Mouse (Mus musculus): ENCODE measurements at regions not wholly inside any gene's neighbourhood (a gene's known extent, or its start where the extent isn't known, plus 50 kb on each side); places are given as distances from the start of the nearest gene placed in this dataset.

- DNase-seq (ENCODE audit: low read depth, low spot score), result no peak
- Histone ChIP-seq H3K27me3 (ENCODE audit: control insufficient read depth, insufficient read depth, low read length, poor library complexity, severe bottlenecking) (no peaks in the 10 kb centered on the region), H3K36me3 (ENCODE audit: control insufficient read depth, insufficient read depth, low read length, poor library complexity, severe bottlenecking) (no peaks in the 10 kb centered on the region)
Observed at GRCm38 (mm10) chr14:105417458-105417960, 159.1 kb downstream of the Ndfip2 start.

- no peaks in the 10 kb centered on the region for H3K27me3 ChIP-seq (ENCODE audit: control insufficient read depth, insufficient read depth, low read length, poor library complexity, severe bottlenecking)
- DNase-seq (ENCODE audit: low read depth, low spot score), result no peak
- no peaks in the 10 kb centered on the region for H3K36me3 ChIP-seq (ENCODE audit: control insufficient read depth, insufficient read depth, low read length, poor library complexity, severe bottlenecking)
Observed at GRCm38 (mm10) chr14:105416964-105417363, 158.6 kb downstream of the Ndfip2 start.

- no peak for DNase-seq (ENCODE audit: low read depth, low spot score)
Observed at GRCm38 (mm10) chr14:105404662-105405061, 146.3 kb downstream of the Ndfip2 start.

GRCm38 (mm10) chr14:105404241-105404640 lies 145.9 kb downstream of the Ndfip2 start:
- H3K36me3 ChIP-seq (ENCODE audit: control insufficient read depth, insufficient read depth, low read length, poor library complexity, severe bottlenecking), result no peaks in the 10 kb centered on the region
- H3K27me3 ChIP-seq (ENCODE audit: control insufficient read depth, insufficient read depth, low read length, poor library complexity, severe bottlenecking), result no peaks in the 10 kb centered on the region
- no peak for DNase-seq (ENCODE audit: low read depth, low spot score)

More at GRCm38 (mm10) chr14:105404662-105405061, 146.3 kb downstream of the Ndfip2 start:
- H3K36me3 ChIP-seq (ENCODE audit: control insufficient read depth, insufficient read depth, low read length, poor library complexity, severe bottlenecking), result no peaks in the 10 kb centered on the region
- H3K27me3 ChIP-seq (ENCODE audit: control insufficient read depth, insufficient read depth, low read length, poor library complexity, severe bottlenecking), result no peaks in the 10 kb centered on the region

GRCm38 (mm10) chr14:105403256-105403655 lies 144.9 kb downstream of the Ndfip2 start:
- H3K36me3 ChIP-seq (ENCODE audit: control insufficient read depth, insufficient read depth, low read length, poor library complexity, severe bottlenecking), result no peaks in the 10 kb centered on the region
- H3K27me3 ChIP-seq (ENCODE audit: control insufficient read depth, insufficient read depth, low read length, poor library complexity, severe bottlenecking), result no peaks in the 10 kb centered on the region
- no peak for DNase-seq (ENCODE audit: low read depth, low spot score)

- no peak for DNase-seq (ENCODE audit: low read depth, low spot score)
- Histone ChIP-seq H3K27me3 (ENCODE audit: control insufficient read depth, insufficient read depth, low read length, poor library complexity, severe bottlenecking) (no peaks in the 10 kb centered on the region), H3K36me3 (ENCODE audit: control insufficient read depth, insufficient read depth, low read length, poor library complexity, severe bottlenecking) (no peaks in the 10 kb centered on the region)
Observed at GRCm38 (mm10) chr14:105402556-105402955, 144.2 kb downstream of the Ndfip2 start.

- DNase-seq (ENCODE audit: low read depth, low spot score), result peak; percentile 64
- Histone ChIP-seq H3K36me3 (ENCODE audit: control insufficient read depth, insufficient read depth, low read length, poor library complexity, severe bottlenecking) (no peaks in the 10 kb centered on the region), H3K27me3 (ENCODE audit: control insufficient read depth, insufficient read depth, low read length, poor library complexity, severe bottlenecking) (no peaks in the 10 kb centered on the region)
Observed at GRCm38 (mm10) chr14:105397467-105397866, 139.1 kb downstream of the Ndfip2 start.

- DNase-seq (ENCODE audit: low read depth, low spot score), result no peak
- H3K36me3 ChIP-seq (ENCODE audit: control insufficient read depth, insufficient read depth, low read length, poor library complexity, severe bottlenecking), result no peaks in the 10 kb centered on the region
- H3K27me3 ChIP-seq (ENCODE audit: control insufficient read depth, insufficient read depth, low read length, poor library complexity, severe bottlenecking), result no peaks in the 10 kb centered on the region
Observed at GRCm38 (mm10) chr14:105392079-105392813, 133.9 kb downstream of the Ndfip2 start.

GRCm38 (mm10) chr14:105391430-105391829 lies 133.1 kb downstream of the Ndfip2 start:
- no peaks in the 10 kb centered on the region for H3K36me3 ChIP-seq (ENCODE audit: control insufficient read depth, insufficient read depth, low read length, poor library complexity, severe bottlenecking)
- no peak for DNase-seq (ENCODE audit: low read depth, low spot score)
- H3K27me3 ChIP-seq (ENCODE audit: control insufficient read depth, insufficient read depth, low read length, poor library complexity, severe bottlenecking), result no peaks in the 10 kb centered on the region

- no peak for DNase-seq (ENCODE audit: low read depth, low spot score)
- Histone ChIP-seq H3K27me3 (ENCODE audit: control insufficient read depth, insufficient read depth, low read length, poor library complexity, severe bottlenecking) (no peaks in the 10 kb centered on the region), H3K36me3 (ENCODE audit: control insufficient read depth, insufficient read depth, low read length, poor library complexity, severe bottlenecking) (no peaks in the 10 kb centered on the region)
Observed at GRCm38 (mm10) chr14:105385119-105385518, 126.7 kb downstream of the Ndfip2 start.

- Histone ChIP-seq H3K27me3 (ENCODE audit: control insufficient read depth, insufficient read depth, low read length, poor library complexity, severe bottlenecking) (no peaks in the 10 kb centered on the region), H3K36me3 (ENCODE audit: control insufficient read depth, insufficient read depth, low read length, poor library complexity, severe bottlenecking) (no peaks in the 10 kb centered on the region)
- no peak for DNase-seq (ENCODE audit: low read depth, low spot score)
Observed at GRCm38 (mm10) chr14:105383382-105383781, 125.0 kb downstream of the Ndfip2 start.

GRCm38 (mm10) chr14:105380101-105380500 lies 121.7 kb downstream of the Ndfip2 start:
- no peak for DNase-seq (ENCODE audit: low read depth, low spot score)
- Histone ChIP-seq H3K36me3 (ENCODE audit: control insufficient read depth, insufficient read depth, low read length, poor library complexity, severe bottlenecking) (no peaks in the 10 kb centered on the region), H3K27me3 (ENCODE audit: control insufficient read depth, insufficient read depth, low read length, poor library complexity, severe bottlenecking) (no peaks in the 10 kb centered on the region)

GRCm38 (mm10) chr14:105377770-105378169 lies 119.4 kb downstream of the Ndfip2 start:
- DNase-seq (ENCODE audit: low read depth, low spot score), result no peak
- H3K36me3 ChIP-seq (ENCODE audit: control insufficient read depth, insufficient read depth, low read length, poor library complexity, severe bottlenecking), result no peaks in the 10 kb centered on the region
- H3K27me3 ChIP-seq (ENCODE audit: control insufficient read depth, insufficient read depth, low read length, poor library complexity, severe bottlenecking), result no peaks in the 10 kb centered on the region

- Histone ChIP-seq H3K27me3 (ENCODE audit: control insufficient read depth, insufficient read depth, low read length, poor library complexity, severe bottlenecking) (no peaks in the 10 kb centered on the region), H3K36me3 (ENCODE audit: control insufficient read depth, insufficient read depth, low read length, poor library complexity, severe bottlenecking) (no peaks in the 10 kb centered on the region)
- no peak for DNase-seq (ENCODE audit: low read depth, low spot score)
Observed at GRCm38 (mm10) chr14:105377035-105377621, 118.8 kb downstream of the Ndfip2 start.

GRCm38 (mm10) chr14:105369637-105370435 lies 111.5 kb downstream of the Ndfip2 start:
- no peaks in the 10 kb centered on the region for H3K27me3 ChIP-seq (ENCODE audit: control insufficient read depth, insufficient read depth, low read length, poor library complexity, severe bottlenecking)
- H3K36me3 ChIP-seq (ENCODE audit: control insufficient read depth, insufficient read depth, low read length, poor library complexity, severe bottlenecking), result no peaks in the 10 kb centered on the region
- no peak for DNase-seq (ENCODE audit: low read depth, low spot score)

Measured in splenic B cell, adult 2 months (primary cell).